Mouse (Mus musculus): ENCODE results near the gene Rpap3. TPM values are rescaled to one million over a fixed set of nuclear protein-coding genes. Genes with fewer than 3 reads are reported as not detected.

Gene Rpap3
- polyA plus RNA-seq, 1 experiment from 2014 or later, result 47.2 TPM

DNA sequence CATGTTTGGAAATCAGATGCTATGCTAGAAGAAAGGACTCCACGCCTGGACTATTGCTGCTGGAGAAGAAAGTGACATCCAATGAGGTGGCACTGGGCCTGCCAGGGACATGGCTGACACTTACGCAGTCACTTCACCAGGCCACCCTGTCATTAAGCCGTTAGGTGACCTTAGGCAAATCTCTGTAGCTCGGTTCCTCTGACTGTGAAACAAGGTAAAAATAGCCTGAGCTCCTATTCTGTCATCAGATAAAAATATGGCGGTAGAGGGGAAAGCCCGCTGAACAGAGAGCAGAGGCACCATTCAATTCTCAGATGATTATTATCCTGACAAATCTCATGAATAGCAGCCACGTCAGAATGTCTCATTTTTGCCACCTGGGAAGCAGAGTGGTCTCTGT is 36.4 kb upstream of the Rpap3 start:
- Histone ChIP-seq H3K4me2 (replicated peaks; ENCODE audit: low read depth, low read length) (no peak overlapping the region), H3K4me3 (ENCODE audit: low read length) (no peak overlapping the region), H3K27ac (ENCODE audit: low read depth, low read length) (no peak overlapping the region), H3K4me1 (ENCODE audit: control insufficient read depth, insufficient read depth, low read length) (no peaks in the 10 kb centered on the region), H3K27me3 (ENCODE audit: control insufficient read depth, insufficient read depth, low read length) (no peaks in the 10 kb centered on the region), H3K9ac (ENCODE audit: low read depth, low read length) (no peak overlapping the region), H3K9me3 (ENCODE audit: control insufficient read depth, low read length) (no peaks in the 10 kb centered on the region), H3K36me3 (ENCODE audit: control insufficient read depth, insufficient read depth, low read length) (peaks cover 8% of the 10 kb centered on the region; the same call in 1 of the 2 replicates)
- ATAC-seq (ENCODE audit: low FRiP score, low TSS enrichment), result no peak
- 42% methylated on average over 7 of the region's 7 CpGs for WGBS

- Histone ChIP-seq H3K9ac (ENCODE audit: low read depth, low read length) (no peak overlapping the region), H3K27ac (ENCODE audit: low read depth, low read length) (no peak overlapping the region), H3K4me3 (ENCODE audit: low read length) (no peak overlapping the region), H3K4me2 (replicated peaks; ENCODE audit: low read depth, low read length) (no peak overlapping the region), H3K36me3 (ENCODE audit: control insufficient read depth, insufficient read depth, low read length) (peaks cover 4% of the 10 kb centered on the region; the same call in 1 of the 2 replicates), H3K4me1 (ENCODE audit: control insufficient read depth, insufficient read depth, low read length) (no peaks in the 10 kb centered on the region), H3K27me3 (ENCODE audit: control insufficient read depth, insufficient read depth, low read length) (no peaks in the 10 kb centered on the region), H3K9me3 (ENCODE audit: control insufficient read depth, low read length) (no peaks in the 10 kb centered on the region)
- WGBS, result 63% methylated on average over 12 of the region's 12 CpGs
- ATAC-seq (ENCODE audit: low FRiP score, low TSS enrichment), result no peak
Measured at GRCm38 (mm10) chr15:97741662-97742061, 36.0 kb upstream of the Rpap3 start.

- no peak for ATAC-seq (ENCODE audit: low FRiP score, low TSS enrichment)
- H3K9ac ChIP-seq (ENCODE audit: low read depth, low read length), result no peak overlapping the region
- no peak overlapping the region for H3K27ac ChIP-seq (ENCODE audit: low read depth, low read length)
- no peaks in the 10 kb centered on the region for H3K9me3 ChIP-seq (ENCODE audit: control insufficient read depth, low read length)
- 0 out of 2 replicates have a peak, but pooled peaks cover 3% of the 10 kb centered on the region for H3K36me3 ChIP-seq (ENCODE audit: control insufficient read depth, insufficient read depth, low read length)
- no peaks in the 10 kb centered on the region for H3K27me3 ChIP-seq (ENCODE audit: control insufficient read depth, insufficient read depth, low read length)
- no peak overlapping the region for H3K4me3 ChIP-seq (ENCODE audit: low read length)
- 85% methylated on average over 9 of the region's 9 CpGs for WGBS
- H3K4me2 ChIP-seq (replicated peaks; ENCODE audit: low read depth, low read length), result no peak overlapping the region
- no peaks in the 10 kb centered on the region for H3K4me1 ChIP-seq (ENCODE audit: control insufficient read depth, insufficient read depth, low read length)
Measured at GRCm38 (mm10) chr15:97740283-97740732, 34.7 kb upstream of the Rpap3 start.

DNA sequence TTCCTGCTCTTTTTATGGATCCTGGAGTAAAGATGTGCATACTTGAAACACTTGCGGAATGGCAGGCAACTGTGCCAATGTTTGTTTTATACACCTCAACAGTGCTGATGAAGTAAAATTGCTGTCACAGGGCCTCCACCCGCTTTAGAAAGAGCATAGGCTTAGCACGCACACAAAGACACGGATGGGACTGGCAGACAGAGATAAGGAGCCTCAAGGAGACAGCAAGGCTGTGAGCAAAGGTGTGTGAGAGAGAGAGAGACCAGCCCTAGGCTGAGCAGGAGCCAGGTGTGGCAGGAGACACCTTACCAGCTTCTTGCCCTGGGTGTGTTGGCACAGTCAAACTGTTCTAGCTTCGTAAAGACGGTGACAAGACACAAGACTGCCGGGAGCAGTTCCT is 33.3 kb upstream of the Rpap3 start:
- H3K9ac ChIP-seq (ENCODE audit: low read depth, low read length), result no peak overlapping the region
- no peaks in the 10 kb centered on the region for H3K9me3 ChIP-seq (ENCODE audit: control insufficient read depth, low read length)
- ATAC-seq (ENCODE audit: low FRiP score, low TSS enrichment), result no peak
- no peaks in the 10 kb centered on the region for H3K27me3 ChIP-seq (ENCODE audit: control insufficient read depth, insufficient read depth, low read length)
- no peaks in the 10 kb centered on the region for H3K4me1 ChIP-seq (ENCODE audit: control insufficient read depth, insufficient read depth, low read length)
- 91% methylated on average over 7 of the region's 7 CpGs for WGBS
- H3K27ac ChIP-seq (ENCODE audit: low read depth, low read length), result no peak overlapping the region
- 0 out of 2 replicates have a peak, but pooled peaks cover 1% of the 10 kb centered on the region for H3K36me3 ChIP-seq (ENCODE audit: control insufficient read depth, insufficient read depth, low read length)
- H3K4me2 ChIP-seq (replicated peaks; ENCODE audit: low read depth, low read length), result no peak overlapping the region
- H3K4me3 ChIP-seq (ENCODE audit: low read length), result no peak overlapping the region

- H3K36me3 ChIP-seq (ENCODE audit: control insufficient read depth, insufficient read depth, low read length), result no peaks in the 10 kb centered on the region
- 0 out of 2 replicates have a peak, but pooled peaks cover 3% of the 10 kb centered on the region for H3K4me1 ChIP-seq (ENCODE audit: control insufficient read depth, insufficient read depth, low read length)
- H3K4me3 ChIP-seq (ENCODE audit: low read length), result no peak overlapping the region
- WGBS, result 94% methylated on average over 11 of the region's 11 CpGs
- H3K4me2 ChIP-seq (replicated peaks; ENCODE audit: low read depth, low read length), result no peak overlapping the region
- H3K27me3 ChIP-seq (ENCODE audit: control insufficient read depth, insufficient read depth, low read length), result no peaks in the 10 kb centered on the region
- H3K9ac ChIP-seq (ENCODE audit: low read depth, low read length), result no peak overlapping the region
- H3K27ac ChIP-seq (ENCODE audit: low read depth, low read length), result no peak overlapping the region
- H3K9me3 ChIP-seq (ENCODE audit: control insufficient read depth, low read length), result no peaks in the 10 kb centered on the region
- no peak for ATAC-seq (ENCODE audit: low FRiP score, low TSS enrichment)
Measured at GRCm38 (mm10) chr15:97731988-97732387, 26.4 kb upstream of the Rpap3 start.

DNA sequence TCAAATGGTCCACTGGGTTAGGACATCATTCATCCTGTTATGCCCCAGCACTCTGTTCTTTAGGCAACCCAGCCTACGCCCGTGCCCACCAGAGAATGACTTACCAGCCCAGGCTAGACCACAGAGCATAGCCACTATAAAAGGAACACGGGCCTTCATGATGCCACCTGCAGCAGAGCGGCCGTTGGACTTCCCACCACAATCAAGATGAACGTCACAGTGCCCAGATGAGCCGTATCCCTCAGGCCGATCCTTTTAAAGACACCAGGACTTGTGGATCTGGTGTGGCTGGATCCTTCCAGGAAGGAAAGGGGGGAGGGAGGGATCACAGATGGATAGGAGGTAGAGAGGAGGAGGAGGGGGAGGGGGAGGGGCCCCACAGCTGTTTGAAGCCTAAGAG is 25.5 kb upstream of the Rpap3 start, which contains the start of gene Endou:
TSS of gene Endou (minus strand) at position 229 of the 400 bp plus-strand sequence.
- no peak within 1 kb of the TSS for H3K4me3 ChIP-seq (ENCODE audit: low read length)
- no peak within 1 kb of the TSS for H3K27ac ChIP-seq (ENCODE audit: low read depth, low read length)
- 0 out of 2 replicates have a peak, but pooled peaks cover 3% of the 10 kb centered on the region for H3K4me1 ChIP-seq (ENCODE audit: control insufficient read depth, insufficient read depth, low read length)
- H3K9ac ChIP-seq (ENCODE audit: low read depth, low read length), result no peak within 1 kb of the TSS
- H3K27me3 ChIP-seq (ENCODE audit: control insufficient read depth, insufficient read depth, low read length), result no peaks in the 10 kb centered on the region
- WGBS, result 90% methylated on average over 8 of the region's 8 CpGs
- no peaks in the 10 kb centered on the region for H3K36me3 ChIP-seq (ENCODE audit: control insufficient read depth, insufficient read depth, low read length)
- no peak for ATAC-seq (ENCODE audit: low FRiP score, low TSS enrichment)
- no peaks in the 10 kb centered on the region for H3K9me3 ChIP-seq (ENCODE audit: control insufficient read depth, low read length)
- no peak within 1 kb of the TSS for H3K4me2 ChIP-seq (replicated peaks; ENCODE audit: low read depth, low read length)

GRCm38 (mm10) chr15:97730365-97730764 is 24.7 kb upstream of the Rpap3 start:
- H3K27me3 ChIP-seq (ENCODE audit: control insufficient read depth, insufficient read depth, low read length), result no peaks in the 10 kb centered on the region
- no peak for ATAC-seq (ENCODE audit: low FRiP score, low TSS enrichment)
- H3K36me3 ChIP-seq (ENCODE audit: control insufficient read depth, insufficient read depth, low read length), result no peaks in the 10 kb centered on the region
- H3K27ac ChIP-seq (ENCODE audit: low read depth, low read length), result no peak overlapping the region
- H3K4me1 ChIP-seq (ENCODE audit: control insufficient read depth, insufficient read depth, low read length), result 0 out of 2 replicates have a peak, but pooled peaks cover 3% of the 10 kb centered on the region
- no peaks in the 10 kb centered on the region for H3K9me3 ChIP-seq (ENCODE audit: control insufficient read depth, low read length)
- H3K9ac ChIP-seq (ENCODE audit: low read depth, low read length), result no peak overlapping the region
- H3K4me3 ChIP-seq (ENCODE audit: low read length), result no peak overlapping the region
- H3K4me2 ChIP-seq (replicated peaks; ENCODE audit: low read depth, low read length), result no peak overlapping the region
- WGBS, result 57% methylated on average over 6 of the region's 6 CpGs

GRCm38 (mm10) chr15:97728804-97729203 is 23.2 kb upstream of the Rpap3 start:
- no peak for ATAC-seq (ENCODE audit: low FRiP score, low TSS enrichment)
- Histone ChIP-seq H3K36me3 (ENCODE audit: control insufficient read depth, insufficient read depth, low read length) (no peaks in the 10 kb centered on the region), H3K27me3 (ENCODE audit: control insufficient read depth, insufficient read depth, low read length) (no peaks in the 10 kb centered on the region), H3K4me2 (replicated peaks; ENCODE audit: low read depth, low read length) (no peak overlapping the region), H3K9ac (ENCODE audit: low read depth, low read length) (no peak overlapping the region), H3K27ac (ENCODE audit: low read depth, low read length) (no peak overlapping the region), H3K4me3 (ENCODE audit: low read length) (no peak overlapping the region), H3K4me1 (ENCODE audit: control insufficient read depth, insufficient read depth, low read length) (0 out of 2 replicates have a peak, but pooled peaks cover 3% of the 10 kb centered on the region), H3K9me3 (ENCODE audit: control insufficient read depth, low read length) (no peaks in the 10 kb centered on the region)
- 70% methylated on average over 7 of the region's 7 CpGs for WGBS

DNA sequence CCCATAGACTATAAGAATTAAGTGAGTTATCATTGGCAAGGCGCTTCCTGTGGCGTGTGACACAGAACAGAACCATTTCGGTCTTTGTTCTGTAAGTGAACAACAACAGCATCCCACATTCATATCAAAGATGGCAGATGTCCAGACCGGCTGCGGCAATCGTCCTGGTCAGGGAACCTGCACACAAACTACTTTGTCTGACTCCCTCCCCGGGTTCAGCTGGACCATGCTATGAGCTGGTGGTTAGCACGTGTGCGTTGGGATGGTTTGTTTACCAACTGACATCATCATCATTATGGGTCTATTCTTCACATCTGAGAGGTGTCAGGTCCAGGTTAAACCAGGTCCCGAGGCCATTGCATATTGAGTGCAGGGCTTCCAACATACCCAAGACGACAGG is 22.8 kb upstream of the Rpap3 start:
- Histone ChIP-seq H3K9me3 (ENCODE audit: control insufficient read depth, low read length) (no peaks in the 10 kb centered on the region), H3K4me2 (replicated peaks; ENCODE audit: low read depth, low read length) (no peak overlapping the region), H3K27ac (ENCODE audit: low read depth, low read length) (no peak overlapping the region), H3K4me1 (ENCODE audit: control insufficient read depth, insufficient read depth, low read length) (0 out of 2 replicates have a peak, but pooled peaks cover 3% of the 10 kb centered on the region), H3K36me3 (ENCODE audit: control insufficient read depth, insufficient read depth, low read length) (no peaks in the 10 kb centered on the region), H3K4me3 (ENCODE audit: low read length) (no peak overlapping the region), H3K27me3 (ENCODE audit: control insufficient read depth, insufficient read depth, low read length) (no peaks in the 10 kb centered on the region), H3K9ac (ENCODE audit: low read depth, low read length) (no peak overlapping the region)
- 84% methylated on average over 11 of the region's 11 CpGs for WGBS
- no peak for ATAC-seq (ENCODE audit: low FRiP score, low TSS enrichment)
